Mouse (Mus musculus) CH12.LX (cell line): Measurements from ENCODE around the gene Coro2b.

Experiments used
- CTCF ChIP-seq, 2 experiments: IDR thresholded peaks in 1 of 2; conservative IDR thresholded peaks in 1 of 2; 2 replicates each; pipeline ENCODE4 v1.5.1; 2011 to 2012; ENCODE audit warnings: low read depth in 2 of 2, low read length in 2 of 2, improper control_type of control experiment in 1 of 2, inconsistent platforms in 1 of 2, mild to moderate bottlenecking in 1 of 2, moderate library complexity in 1 of 2
- ELF1 ChIP-seq: IDR thresholded peaks from 2 replicates; pipeline ENCODE4 v1.6.1; 2014; ENCODE audit warnings: low read depth, mild to moderate bottlenecking, inconsistent platforms, low read length, improper control_type of control experiment
- EP300 ChIP-seq: IDR thresholded peaks from 2 replicates; pipeline ENCODE4 v1.6.1; 2011; ENCODE audit warnings: low read length, improper control_type of control experiment
- GABPA ChIP-seq: IDR thresholded peaks from 2 replicates; pipeline ENCODE4 v1.6.1; 2012; ENCODE audit warnings: low read depth, low read length, improper control_type of control experiment, inconsistent platforms; ENCODE audit not compliant: insufficient replicate concordance
- HCFC1 ChIP-seq: IDR thresholded peaks from 2 replicates; pipeline ENCODE4 v1.6.1; 2012; ENCODE audit warnings: low read depth, mild to moderate bottlenecking, inconsistent platforms, low read length, improper control_type of control experiment
- NELFE ChIP-seq: IDR thresholded peaks from 2 replicates; pipeline ENCODE4 v1.6.1; 2011; ENCODE audit warnings: low read depth, low read length, improper control_type of control experiment
- POLR2A ChIP-seq: IDR thresholded peaks from 2 replicates; pipeline ENCODE4 v1.6.1; 2011; ENCODE audit warnings: low read depth, mild to moderate bottlenecking, improper control_type of control experiment, low read length
- ZC3H11A ChIP-seq: IDR thresholded peaks from 2 replicates; pipeline ENCODE4 v1.6.1; 2012; ENCODE audit warnings: low read depth, mild to moderate bottlenecking, inconsistent platforms, low read length, improper control_type of control experiment

DNA sequence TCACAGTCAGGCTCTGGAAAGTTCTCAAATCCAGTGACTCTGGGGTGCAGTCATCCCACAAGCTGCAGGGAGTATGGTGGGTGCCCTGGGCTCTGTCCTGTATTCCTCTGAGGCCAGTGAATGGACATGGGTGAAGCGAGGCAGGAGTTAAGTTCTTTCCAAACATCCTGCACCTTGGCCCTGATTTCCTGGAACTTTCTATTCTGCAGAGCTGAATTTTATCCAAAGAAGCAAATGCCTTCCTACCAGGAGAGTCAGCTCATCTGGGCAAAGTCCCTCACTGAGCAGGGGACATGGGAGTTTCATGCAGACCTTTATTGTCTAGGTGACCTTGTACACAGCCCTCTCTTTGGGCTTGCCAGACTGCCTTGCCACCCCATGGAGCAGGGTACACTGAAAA lies 75.1 kb downstream of the Coro2b start:
- TF ChIP-seq ZC3H11A (no peak), CTCF (conservative IDR thresholded peaks at IDR 0.05 in 1 of 2, IDR thresholded peaks at IDR 0.05 in 1 of 2; ENCODE audit: low read depth in 2 of 2, low read length in 2 of 2) (no peak), GABPA (no peak), EP300 (no peak), HCFC1 (no peak), NELFE (no peak), ELF1 (no peak), POLR2A (no peak)
